Mouse (Mus musculus) heart, embryonic 13.5 days (tissue): Measurements from ENCODE around the gene Fars2. TPM values are rescaled to one million over a fixed set of nuclear protein-coding genes. Genes with fewer than 3 reads are reported as not detected.
A peak's percentile ranks its signal among the peaks of the same experiment; 100 is the strongest.

Source experiments
- ATAC-seq: fragments of 200-750 bp; cut with Nextera tagmentation; 2 replicates; pipeline ENCODE4 v1.8.0; 2017; ENCODE audit warnings: moderate TSS enrichment; ENCODE audit not compliant: insufficient number of reproducible peaks, low FRiP score, low TSS enrichment; ENCODE audit errors: extremely low read depth
- H3K27ac ChIP-seq: fragments of 300-500 bp; sonication (generic); replicated peaks from 2 replicates; pipeline ENCODE4 v1.5.1; 2015; ENCODE audit warnings: moderate library complexity, mild to moderate bottlenecking, inconsistent platforms
- H3K27me3 ChIP-seq: fragments of 300-500 bp; sonication (generic); replicated peaks from 2 replicates; pipeline ENCODE4 v1.6.1; 2015; ENCODE audit warnings: mild to moderate bottlenecking, inconsistent platforms
- H3K36me3 ChIP-seq: fragments of 300-500 bp; sonication (generic); 2 replicates; pipeline ENCODE4 v1.6.1; 2015; ENCODE audit warnings: mild to moderate bottlenecking, inconsistent platforms
- H3K4me1 ChIP-seq: fragments of 300-500 bp; sonication (generic); 2 replicates; pipeline ENCODE4 v1.6.1; 2015; ENCODE audit warnings: inconsistent platforms
- H3K4me2 ChIP-seq: fragments of 300-500 bp; sonication (generic); 2 replicates; pipeline ENCODE4 v1.6.1; 2015; ENCODE audit warnings: inconsistent platforms, mild to moderate bottlenecking, moderate library complexity
- H3K4me3 ChIP-seq: fragments of 300-500 bp; sonication (generic); 2 replicates; pipeline ENCODE4 v1.5.1; 2015; ENCODE audit warnings: moderate library complexity, mild to moderate bottlenecking, inconsistent platforms
- H3K9ac ChIP-seq: fragments of 300-500 bp; sonication (generic); 2 replicates; pipeline ENCODE4 v1.6.1; 2015; ENCODE audit warnings: inconsistent platforms, mild to moderate bottlenecking, moderate library complexity
- H3K9me3 ChIP-seq: fragments of 300-500 bp; sonication (generic); 2 replicates; pipeline ENCODE4 v1.6.1; 2016; ENCODE audit warnings: inconsistent platforms
- WGBS: fragments of 180-500 bp; shearing (Covaris S2); methylation state at CpG from one replicate; pipeline ENCODE4 v1.1.7; 2015; ENCODE audit warnings: mixed read lengths; 5-methylcytosine and 5-hydroxymethylcytosine counted together
- polyA plus RNA-seq: library from polyadenylated mRNA; unstranded; fragments of >200 nt; fragmentation: Nextera tagmentation; extraction: Ambion mirVana; gene quantifications from 2 replicates; pipeline ENCODE4 v1.2.1, GENCODE M21; 2015

Fars2 gene
- polyA plus RNA-seq, 1 experiment from 2014 or later = 54.3 TPM

- H3K4me1 ChIP-seq = peaks cover 57% of the 10 kb centered on the region
- no peak overlapping the region for H3K4me2 ChIP-seq
- ATAC-seq = no peak; the same call in 1 of the 2 replicates
- no peaks in the 10 kb centered on the region for H3K9me3 ChIP-seq
- no peaks in the 10 kb centered on the region for H3K36me3 ChIP-seq
- 45% methylated on average over 3 of the region's 3 CpGs for WGBS
- H3K9ac ChIP-seq = peak overlapping the region; percentile 44; the same call in 1 of the 2 replicates
- H3K27ac ChIP-seq = peak overlapping the region; percentile 75
- no peaks in the 10 kb centered on the region for H3K27me3 ChIP-seq
- H3K4me3 ChIP-seq = no peak overlapping the region
Measured at GRCm38 (mm10) chr13:36297950-36298781, 181.0 kb downstream of the Fars2 start.

GRCm38 (mm10) chr13:36298782-36299031 is 181.5 kb downstream of the Fars2 start:
- Histone ChIP-seq H3K4me3 (no peak overlapping the region), H3K4me1 (peaks cover 53% of the 10 kb centered on the region), H3K9ac (no peak overlapping the region), H3K36me3 (no peaks in the 10 kb centered on the region), H3K27me3 (no peaks in the 10 kb centered on the region), H3K4me2 (no peak overlapping the region), H3K9me3 (no peaks in the 10 kb centered on the region), H3K27ac (peak overlapping the region; percentile 75)
- no peak for ATAC-seq

- Histone ChIP-seq H3K27me3 (no peaks in the 10 kb centered on the region), H3K9me3 (no peaks in the 10 kb centered on the region), H3K4me1 (peaks cover 22% of the 10 kb centered on the region), H3K36me3 (no peaks in the 10 kb centered on the region), H3K27ac (no peak overlapping the region), H3K4me3 (no peak overlapping the region), H3K4me2 (no peak overlapping the region), H3K9ac (no peak overlapping the region)
- ATAC-seq = no peak
- WGBS = 75% methylated on average over 3 of the region's 3 CpGs
Measured at GRCm38 (mm10) chr13:36302770-36303169, 185.6 kb downstream of the Fars2 start.

GRCm38 (mm10) chr13:36305306-36305705 is 188.1 kb downstream of the Fars2 start:
- Histone ChIP-seq H3K27me3 (no peaks in the 10 kb centered on the region), H3K4me2 (no peak overlapping the region), H3K27ac (no peak overlapping the region), H3K4me3 (no peak overlapping the region), H3K9ac (no peak overlapping the region), H3K4me1 (peaks cover 9% of the 10 kb centered on the region), H3K9me3 (no peaks in the 10 kb centered on the region), H3K36me3 (no peaks in the 10 kb centered on the region)
- no peak for ATAC-seq
- WGBS = 62% methylated on average over 2 of the region's 2 CpGs

GRCm38 (mm10) chr13:36307386-36307785 is 190.2 kb downstream of the Fars2 start:
- Histone ChIP-seq H3K9ac (no peak overlapping the region), H3K4me1 (peaks cover 9% of the 10 kb centered on the region), H3K27ac (no peak overlapping the region), H3K4me2 (no peak overlapping the region), H3K4me3 (no peak overlapping the region), H3K9me3 (no peaks in the 10 kb centered on the region), H3K27me3 (no peaks in the 10 kb centered on the region), H3K36me3 (no peaks in the 10 kb centered on the region)
- no peak for ATAC-seq
- WGBS = 88% methylated on average over 4 of the region's 4 CpGs

GRCm38 (mm10) chr13:36309160-36309559 is 191.9 kb downstream of the Fars2 start:
- H3K36me3 ChIP-seq = no peaks in the 10 kb centered on the region
- H3K27ac ChIP-seq = no peak overlapping the region
- 73% methylated on average over 1 of the region's 1 CpGs for WGBS
- H3K4me1 ChIP-seq = peaks cover 10% of the 10 kb centered on the region
- no peak overlapping the region for H3K4me3 ChIP-seq
- H3K9ac ChIP-seq = no peak overlapping the region
- no peak overlapping the region for H3K4me2 ChIP-seq
- no peak for ATAC-seq
- no peaks in the 10 kb centered on the region for H3K9me3 ChIP-seq
- no peaks in the 10 kb centered on the region for H3K27me3 ChIP-seq

GRCm38 (mm10) chr13:36314218-36314617 is 197.0 kb downstream of the Fars2 start:
- H3K36me3 ChIP-seq = no peaks in the 10 kb centered on the region
- no peak overlapping the region for H3K4me3 ChIP-seq
- 79% methylated on average over 8 of the region's 8 CpGs for WGBS
- ATAC-seq = no peak
- H3K9me3 ChIP-seq = no peaks in the 10 kb centered on the region
- H3K27me3 ChIP-seq = no peaks in the 10 kb centered on the region
- H3K27ac ChIP-seq = no peak overlapping the region
- no peak overlapping the region for H3K9ac ChIP-seq
- H3K4me1 ChIP-seq = peaks cover 15% of the 10 kb centered on the region
- no peak overlapping the region for H3K4me2 ChIP-seq

- Histone ChIP-seq H3K27ac (no peak overlapping the region), H3K9ac (no peak overlapping the region), H3K27me3 (no peaks in the 10 kb centered on the region), H3K9me3 (no peaks in the 10 kb centered on the region), H3K4me3 (no peak overlapping the region), H3K36me3 (no peaks in the 10 kb centered on the region), H3K4me2 (no peak overlapping the region), H3K4me1 (peaks cover 15% of the 10 kb centered on the region)
- ATAC-seq = no peak
- 81% methylated on average over 10 of the region's 10 CpGs for WGBS
Measured at GRCm38 (mm10) chr13:36314860-36315800, 197.9 kb downstream of the Fars2 start.

GRCm38 (mm10) chr13:36317824-36318223 is 200.6 kb downstream of the Fars2 start:
- Histone ChIP-seq H3K36me3 (no peaks in the 10 kb centered on the region), H3K4me1 (peaks cover 15% of the 10 kb centered on the region), H3K9me3 (no peaks in the 10 kb centered on the region), H3K27ac (no peak overlapping the region), H3K4me2 (no peak overlapping the region), H3K4me3 (no peak overlapping the region), H3K9ac (no peak overlapping the region), H3K27me3 (no peaks in the 10 kb centered on the region)
- no peak for ATAC-seq
- WGBS = 90% methylated on average over 3 of the region's 3 CpGs

- Histone ChIP-seq H3K4me1 (no peaks in the 10 kb centered on the region), H3K9me3 (no peaks in the 10 kb centered on the region), H3K4me2 (no peak overlapping the region), H3K27me3 (no peaks in the 10 kb centered on the region), H3K27ac (no peak overlapping the region), H3K36me3 (no peaks in the 10 kb centered on the region), H3K4me3 (no peak overlapping the region), H3K9ac (no peak overlapping the region)
- WGBS = 79% methylated on average over 2 of the region's 2 CpGs
- ATAC-seq = no peak
Measured at GRCm38 (mm10) chr13:36324624-36325023, 207.4 kb downstream of the Fars2 start.

- H3K9me3 ChIP-seq = no peaks in the 10 kb centered on the region
- no peak overlapping the region for H3K27ac ChIP-seq
- H3K4me1 ChIP-seq = no peaks in the 10 kb centered on the region
- no peak overlapping the region for H3K4me3 ChIP-seq
- H3K36me3 ChIP-seq = no peaks in the 10 kb centered on the region
- H3K4me2 ChIP-seq = no peak overlapping the region
- H3K27me3 ChIP-seq = no peaks in the 10 kb centered on the region
- no peak for ATAC-seq
- WGBS = 67% methylated on average over 3 of the region's 3 CpGs
- H3K9ac ChIP-seq = no peak overlapping the region
Measured at GRCm38 (mm10) chr13:36326539-36326938, 209.3 kb downstream of the Fars2 start.
